Mouse (Mus musculus): Measurements from ENCODE around the gene Ccl27a. TPM values are rescaled to one million over a fixed set of nuclear protein-coding genes. Genes with fewer than 3 reads are reported as not detected.

Gene Ccl27a
- total and polyA plus RNA-seq, 3 experiments, result 6.4 to 12.1 TPM; not detected in 1

DNA sequence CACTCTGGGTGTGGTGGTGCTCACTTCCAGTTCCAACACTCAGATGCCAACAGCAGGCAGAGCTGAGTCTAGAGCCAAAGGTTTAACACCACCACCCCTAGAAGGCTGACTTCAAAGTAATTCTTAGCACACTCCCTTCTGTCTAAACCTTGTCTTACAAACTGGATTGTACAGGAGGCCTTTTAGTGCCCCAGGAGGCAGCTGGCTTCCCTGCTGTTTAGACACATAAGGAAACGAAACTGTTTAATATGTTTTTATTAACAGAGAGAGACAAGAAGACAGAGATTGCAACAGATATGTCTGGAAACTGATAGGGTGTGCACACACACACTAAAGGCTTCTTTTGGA is 35.8 kb downstream of the Ccl27a start:
- peaks cover 15% of the 10 kb centered on the region for H3K79me2 ChIP-seq (ENCODE audit: control insufficient read depth, insufficient read depth, low read length, poor library complexity)
- peaks cover 0 to 27% of the 10 kb centered on the region in 2 experiments; a peak in 2 of 4 replicates for H3K36me3 ChIP-seq (ENCODE audit: control insufficient read depth in 1 of 2, insufficient read depth in 2 of 2, low read length in 2 of 2)
- peak overlapping the region; percentile 83 for H3K27ac ChIP-seq (ENCODE audit: control insufficient read depth, low read depth, low read length)
- no peaks in the 10 kb centered on the region for H3K9me3 ChIP-seq (replicated peaks; ENCODE audit: insufficient read depth, low read length)
- H3K4me3 ChIP-seq (ENCODE audit: control insufficient read depth in 1 of 2, insufficient read depth in 1 of 2, low read depth in 2 of 2, low read length in 2 of 2), result 0 out of 4 replicates have a peak overlapping the region, but pooled peaks of 1 of the 2 experiments have one; percentile 20
- peak overlapping the region; percentile 40 for H3K9ac ChIP-seq (ENCODE audit: control insufficient read depth, low read depth, low read length, poor library complexity, severe bottlenecking)
- H3K27me3 ChIP-seq (ENCODE audit: control insufficient read depth in 1 of 2, insufficient read depth in 2 of 2, low read length in 2 of 2), result no peaks in the 10 kb centered on the region
- no peak for TF ChIP-seq MEF2A (IDR thresholded peaks at IDR 0.05; ENCODE audit: extremely low read depth, insufficient replicate concordance, low read depth, low read length, poor library complexity, severe bottlenecking)
- TF ChIP-seq RCOR1 (IDR thresholded peaks at IDR 0.05; ENCODE audit: low read depth, low read length), result no peak
- no peak for TF ChIP-seq MAFK (IDR thresholded peaks at IDR 0.05; ENCODE audit: borderline replicate concordance, low read depth, low read length)
- DNase-seq (ENCODE audit: low read depth, low spot score), result no peak
- peaks cover 2 to 29% of the 10 kb centered on the region in 2 experiments for H3K4me1 ChIP-seq (ENCODE audit: control insufficient read depth in 1 of 2, insufficient read depth in 2 of 2, low read length in 2 of 2)

DNA sequence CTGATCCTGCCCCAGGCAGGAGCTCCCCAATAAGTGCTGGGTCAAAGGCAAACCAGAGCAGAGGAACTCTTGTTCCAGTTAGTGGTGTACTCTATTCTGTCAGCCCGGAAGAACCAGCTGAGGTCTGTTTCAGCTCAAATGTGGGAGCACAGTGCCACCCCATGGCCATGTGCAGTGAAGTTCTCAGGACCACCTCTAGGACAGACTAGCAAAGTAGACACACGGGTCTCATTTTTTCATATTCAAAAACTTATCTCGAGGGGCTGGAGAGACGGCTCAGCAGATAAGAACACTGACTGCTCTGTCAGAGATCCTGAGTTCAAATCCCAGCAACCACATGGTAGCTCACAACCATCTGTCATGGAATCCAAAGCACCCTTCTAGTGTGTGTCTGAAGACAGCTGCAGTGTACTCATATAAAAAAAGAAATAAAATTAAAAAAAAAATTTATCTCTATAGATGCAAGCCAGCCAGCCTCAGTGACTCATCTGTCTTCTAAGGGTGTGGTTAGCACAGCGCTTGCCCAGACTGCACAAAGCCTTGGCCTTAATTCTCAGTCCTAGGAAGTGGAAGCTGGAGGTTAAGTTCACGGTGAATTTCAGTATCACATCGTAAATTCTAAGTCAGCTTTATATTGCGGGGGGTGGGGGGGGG is 36.3 kb downstream of the Ccl27a start:
- DNase-seq (ENCODE audit: low read depth, low spot score), result peak; percentile 88
- Histone ChIP-seq H3K36me3 (ENCODE audit: control insufficient read depth in 1 of 2, insufficient read depth in 2 of 2, low read length in 2 of 2) (peaks cover 0 to 27% of the 10 kb centered on the region in 2 experiments; a peak in 2 of 4 replicates), H3K9me3 (replicated peaks; ENCODE audit: insufficient read depth, low read length) (no peaks in the 10 kb centered on the region), H3K9ac (ENCODE audit: control insufficient read depth, low read depth, low read length, poor library complexity, severe bottlenecking) (peak overlapping the region; percentile 40), H3K27ac (ENCODE audit: control insufficient read depth, low read depth, low read length) (peak overlapping the region; percentile 83), H3K4me3 (ENCODE audit: control insufficient read depth in 1 of 2, insufficient read depth in 1 of 2, low read depth in 2 of 2, low read length in 2 of 2) (no peak overlapping the region), H3K4me1 (ENCODE audit: control insufficient read depth in 1 of 2, insufficient read depth in 2 of 2, low read length in 2 of 2) (peaks cover 2 to 29% of the 10 kb centered on the region in 2 experiments), H3K79me2 (ENCODE audit: control insufficient read depth, insufficient read depth, low read length, poor library complexity) (peaks cover 15% of the 10 kb centered on the region), H3K27me3 (ENCODE audit: control insufficient read depth in 1 of 2, insufficient read depth in 2 of 2, low read length in 2 of 2) (peaks cover 0 to under 1% of the 10 kb centered on the region in 2 experiments; a peak in 1 of 4 replicates)
- TF ChIP-seq MAZ (IDR thresholded peaks at IDR 0.05; ENCODE audit: low read depth, low read length) (no peak), MXI1 (IDR thresholded peaks at IDR 0.05; ENCODE audit: low read depth, low read length) (peak; percentile 65; the same call in 1 of the 2 replicates), MYB (IDR thresholded peaks at IDR 0.05; ENCODE audit: low read depth, low read length) (no peak), SMC3 (IDR thresholded peaks at IDR 0.05; ENCODE audit: low read depth, low read length) (peak; percentile 57), CHD2 (IDR thresholded peaks at IDR 0.05; ENCODE audit: low read length) (no peak), MAFK (IDR thresholded peaks at IDR 0.05; ENCODE audit: borderline replicate concordance, low read depth, low read length) (no peak), ELF1 (IDR thresholded peaks at IDR 0.05; ENCODE audit: low read depth, low read length) (peak; percentile 63; the same call in 1 of the 2 replicates), USF2 (IDR thresholded peaks at IDR 0.05; ENCODE audit: borderline replicate concordance in 1 of 2, insufficient read depth in 1 of 2, low read depth in 1 of 2, low read length in 2 of 2) (no peak), MEF2A (IDR thresholded peaks at IDR 0.05; ENCODE audit: extremely low read depth, insufficient replicate concordance, low read depth, low read length, poor library complexity, severe bottlenecking) (no peak), TCF12 (IDR thresholded peaks at IDR 0.05; ENCODE audit: low read depth, low read length) (no peak), EP300 (IDR thresholded peaks at IDR 0.05; ENCODE audit: low read depth in 1 of 2, low read length in 2 of 2) (0 out of 4 replicates have a peak, but pooled peaks have one; percentile 37 to 46), MAX (IDR thresholded peaks at IDR 0.05; ENCODE audit: low read length) (peak; percentile 40; the same call in 1 of the 2 replicates), USF1 (IDR thresholded peaks at IDR 0.05; ENCODE audit: low read depth, low read length) (0 out of 2 replicates have a peak, but pooled peaks have one; percentile 20), RAD21 (IDR thresholded peaks at IDR 0.05; ENCODE audit: low read depth, low read length) (peak; percentile 76), ZKSCAN1 (IDR thresholded peaks at IDR 0.05; ENCODE audit: low read depth, low read length) (no peak), POLR2AphosphoS5 (IDR thresholded peaks at IDR 0.05; ENCODE audit: borderline replicate concordance, low read depth, low read length) (no peak), GABPA (IDR thresholded peaks at IDR 0.05; ENCODE audit: low read depth, low read length) (no peak), ZC3H11A (IDR thresholded peaks at IDR 0.05; ENCODE audit: low read depth, low read length) (peak; percentile 39), POLR2AphosphoS2 (IDR thresholded peaks at IDR 0.05; ENCODE audit: low read length) (peak; percentile 89), CTCF (IDR thresholded peaks at IDR 0.05 in 2 of 3, conservative IDR thresholded peaks at IDR 0.05 in 1 of 3; ENCODE audit: control insufficient read depth in 1 of 3, insufficient read depth in 1 of 3, low read depth in 2 of 3, low read length in 3 of 3, poor library complexity in 1 of 3, severe bottlenecking in 1 of 3) (peak; percentile 58 to 90 (median 81)), JUND (IDR thresholded peaks at IDR 0.05; ENCODE audit: low read depth, low read length) (0 out of 2 replicates have a peak, but pooled peaks have one; percentile 6), BHLHE40 (IDR thresholded peaks at IDR 0.05; ENCODE audit: borderline replicate concordance, low read depth, low read length) (no peak), KAT2A (conservative IDR thresholded peaks at IDR 0.05; ENCODE audit: low read depth, low read length) (no peak), E2F4 (IDR thresholded peaks at IDR 0.05; ENCODE audit: borderline replicate concordance, low read depth, low read length) (no peak), NELFE (IDR thresholded peaks at IDR 0.05; ENCODE audit: low read depth, low read length) (no peak), MYC (IDR thresholded peaks at IDR 0.05; ENCODE audit: low read depth, low read length) (peak; percentile 74), ETS1 (IDR thresholded peaks at IDR 0.05; ENCODE audit: low read depth, low read length) (peak; percentile 14; the same call in 1 of the 2 replicates)
